Mouse (Mus musculus) kidney, adult 2 months (tissue): ENCODE results near the gene Ptpru.

Experiments used
- CTCF ChIP-seq: fragments of 200-500 bp; conservative IDR thresholded peaks from 2 replicates; pipeline ENCODE4 v1.5.1; 2011; ENCODE audit warnings: low read depth, mild to moderate bottlenecking, control low read depth, low read length, moderate library complexity, mixed read lengths; ENCODE audit not compliant: insufficient read depth, insufficient read length
- POLR2A ChIP-seq: fragments of 200-500 bp; IDR thresholded peaks from one replicate; pipeline ENCODE4 v1.6.1; 2011; ENCODE audit warnings: low read depth, low read length, control low read depth

DNA sequence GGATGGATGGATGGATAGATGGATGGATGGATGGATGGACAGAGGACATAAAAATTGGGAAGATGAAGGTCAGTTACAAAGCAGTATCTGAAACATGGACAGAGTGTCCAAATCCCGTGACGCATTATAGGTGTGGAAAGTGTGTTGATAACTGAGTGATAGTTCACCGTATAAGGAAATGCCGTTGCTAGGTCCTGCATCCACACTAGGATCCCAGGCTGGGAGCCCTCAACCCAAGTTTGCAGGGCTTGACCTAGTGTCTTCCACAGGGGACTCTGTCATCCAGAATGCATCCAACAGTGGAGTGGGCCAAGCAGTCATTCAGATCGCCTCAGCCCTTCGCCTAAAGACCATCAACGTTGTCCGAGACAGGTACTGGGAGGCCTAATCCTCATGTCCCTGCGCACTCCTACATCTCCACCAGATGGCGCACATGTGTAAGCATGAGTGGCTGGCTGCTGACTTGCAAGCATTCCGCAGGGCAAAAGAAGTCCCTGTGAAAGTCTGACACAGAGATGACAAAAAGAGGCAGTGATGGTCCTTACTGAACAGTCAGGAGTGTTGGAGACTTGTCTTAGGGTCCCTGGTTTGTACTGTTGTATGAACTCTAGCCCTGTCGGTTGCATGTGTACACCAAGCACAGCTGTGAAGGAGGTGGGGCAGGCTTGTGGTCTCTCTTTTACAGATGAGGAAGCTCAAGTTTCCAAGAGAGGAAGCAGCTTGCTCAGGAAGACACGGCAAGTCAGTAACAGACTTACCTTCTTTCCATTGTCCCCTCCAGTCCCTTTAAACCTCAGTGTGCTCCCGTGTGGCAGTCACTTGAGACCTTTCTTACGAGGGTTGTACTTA lies 22.6 kb upstream of the Ptpru start:
- TF ChIP-seq CTCF (peak; percentile 99), POLR2A (no peak)
